Mouse (Mus musculus): ENCODE results near the gene C1qtnf2. TPM values are rescaled to one million over a fixed set of nuclear protein-coding genes. Genes with fewer than 3 reads are reported as not detected.

C1qtnf2 gene
- 1.6 and 1.8 TPM in 2 replicates for polyA plus RNA-seq (2012; rRNA removed)

GRCm38 (mm10) chr11:43474225-43474774 lies at the start of gene C1qtnf2:
Gene C1qtnf2, plus strand, starts transcription at chr11:43474276.

GRCm38 (mm10) chr11:43425824-43426413 lies 48.2 kb upstream of the C1qtnf2 start, which contains the start of gene Pttg1:
Gene Pttg1, minus strand, starts transcription at chr11:43426251.

GRCm38 (mm10) chr11:43433254-43434023 lies 40.6 kb upstream of the C1qtnf2 start, which contains the start of gene Slu7:
Gene Slu7, plus strand, starts transcription at chr11:43433744.

GRCm38 (mm10) chr11:43528683-43529499 lies 54.8 kb downstream of the C1qtnf2 start, which contains the start of gene Ccnjl:
Gene Ccnjl, plus strand, starts transcription at chr11:43528784.

Other genes with a start within 250 kb of the C1qtnf2 start
- gene Pttg1, start 48.0 kb upstream of the C1qtnf2 start, polyA plus RNA-seq (2012; rRNA removed), result 50.6 and 59.2 TPM in 2 replicates
- gene Slu7, start 40.5 kb upstream of the C1qtnf2 start, polyA plus RNA-seq (2012; rRNA removed), result 4.1 and 4.4 TPM in 2 replicates
- gene Ccnjl, start 54.5 kb downstream of the C1qtnf2 start, polyA plus RNA-seq (2012; rRNA removed), result 1.1 and 1.2 TPM in 2 replicates
- 0.16 and 0.18 TPM in 2 replicates for gene 4933415A04Rik, start 112.8 kb downstream of the C1qtnf2 start, polyA plus RNA-seq (2012; rRNA removed)
- not detected in 2 replicates for gene Fabp6, start 127.3 kb downstream of the C1qtnf2 start, polyA plus RNA-seq (2012; rRNA removed)
- 14.0 and 16.1 TPM in 2 replicates for gene Pwwp2a, start 207.7 kb downstream of the C1qtnf2 start, polyA plus RNA-seq (2012; rRNA removed)